Mouse (Mus musculus) C2C12 (cell line): Measurements from ENCODE around the gene Mex3a. TPM values are rescaled to one million over a fixed set of nuclear protein-coding genes. Genes with fewer than 3 reads are reported as not detected.
A peak's percentile ranks its signal among the peaks of the same experiment; 100 is the strongest.

Experiments used
- H3K27me3 ChIP-seq: one replicate; pipeline ENCODE4 v1.6.1; 2011; ENCODE audit not compliant: control insufficient read depth, insufficient read depth, insufficient read length
- H3K36me3 ChIP-seq: one replicate; pipeline ENCODE4 v1.6.1; 2011; ENCODE audit not compliant: control insufficient read depth, insufficient read depth
- H3K4me3 ChIP-seq: one replicate; pipeline ENCODE4 v1.5.1; 2011; ENCODE audit warnings: mild to moderate bottlenecking, control low read depth; ENCODE audit not compliant: poor library complexity, insufficient read depth, severe bottlenecking
- H3K79me2 ChIP-seq: one replicate; pipeline ENCODE4 v1.6.1; 2011; ENCODE audit not compliant: control insufficient read depth, insufficient read depth
- H3K79me3 ChIP-seq: one replicate; pipeline ENCODE4 v1.6.1; 2011; ENCODE audit warnings: low read depth, control low read depth
- H3ac ChIP-seq: one replicate; pipeline ENCODE3; 2011; ENCODE audit warnings: low read depth; ENCODE audit not compliant: control insufficient read depth, insufficient read length
- CEBPB ChIP-seq: IDR thresholded peaks from one replicate; pipeline ENCODE4 v1.6.1; 2011; ENCODE audit warnings: low read depth, mild to moderate bottlenecking, control low read depth, moderate library complexity
- CTCF ChIP-seq: IDR thresholded peaks from one replicate; pipeline ENCODE4 v1.5.1; 2011; ENCODE audit not compliant: control insufficient read depth, insufficient read depth, insufficient read length
- FOSL1 ChIP-seq: IDR thresholded peaks from one replicate; pipeline ENCODE4 v1.8.0; 2011; ENCODE audit warnings: mild to moderate bottlenecking, low read length; ENCODE audit not compliant: poor library complexity, insufficient read depth, severe bottlenecking
- MAX ChIP-seq: IDR thresholded peaks from one replicate; pipeline ENCODE4 v1.6.1; 2011; ENCODE audit warnings: mild to moderate bottlenecking, control low read depth
- MYOD1 ChIP-seq: IDR thresholded peaks from one replicate; pipeline ENCODE4 v1.6.1; 2011; ENCODE audit warnings: low read depth; ENCODE audit not compliant: control insufficient read depth, insufficient read length
- MYOG ChIP-seq: IDR thresholded peaks from one replicate; pipeline ENCODE4 v1.6.1; 2011; ENCODE audit not compliant: control insufficient read depth, insufficient read length; ENCODE audit errors: extremely low read depth
- USF1 ChIP-seq: IDR thresholded peaks from one replicate; pipeline ENCODE4 v1.6.1; 2011; ENCODE audit warnings: low read depth, mild to moderate bottlenecking, control low read depth, moderate library complexity
- long read RNA-seq, 2 experiments: library from polyadenylated mRNA; unstranded; transcript quantifications; one replicate each; pipeline ENCODE4 v2.0.0; 2019 to 2020
- polyA plus RNA-seq: library from polyadenylated mRNA; unstranded; fragments of >200 nt; fragmentation: generic; extraction: Trizol; gene quantifications from one replicate; pipeline ENCODE4 v1.2.1, GENCODE M21; 2012; ENCODE audit warnings: missing spikeins

Mex3a gene
- 14.9 TPM for polyA plus RNA-seq
- long read RNA-seq, experiment 1, partial matches to known transcripts = 0 of 3 reads
- long read RNA-seq, experiment 1, other reads (novel, unspliced or antisense) = 3 of 3 reads
- long read RNA-seq, experiment 2, full-length matches to known transcripts = 3 of 8 reads
- long read RNA-seq, experiment 2, partial matches to known transcripts = 0 of 8 reads
- long read RNA-seq, experiment 2, other reads (novel, unspliced or antisense) = 5 of 8 reads

DNA sequence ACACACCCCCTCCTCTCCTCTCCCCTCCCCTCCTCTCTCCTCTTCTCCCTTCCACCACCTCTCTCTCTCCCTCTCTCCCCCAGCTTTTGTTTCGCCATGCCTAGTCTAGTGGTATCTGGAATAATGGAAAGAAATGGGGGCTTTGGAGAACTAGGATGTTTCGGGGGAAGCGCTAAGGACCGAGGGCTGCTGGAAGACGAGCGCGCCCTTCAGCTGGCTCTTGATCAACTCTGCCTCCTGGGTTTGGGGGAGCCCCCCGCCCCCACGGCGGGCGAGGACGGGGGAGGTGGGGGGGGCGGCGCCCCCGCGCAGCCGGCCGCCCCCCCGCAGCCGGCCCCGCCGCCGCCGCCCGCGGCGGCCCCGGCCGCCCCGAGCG, at the start of gene Mex3a:
TSS of gene Mex3a (plus strand) at position 97 of the 376 bp plus-strand sequence.
- peaks cover 93% of the 10 kb centered on the region for H3K79me2 ChIP-seq
- no peaks in the 10 kb centered on the region for H3K27me3 ChIP-seq
- peak within 1 kb of the TSS; percentile 87 for H3K4me3 ChIP-seq
- peak within 1 kb of the TSS; percentile 96 for H3ac ChIP-seq
- peaks cover 12% of the 10 kb centered on the region for H3K36me3 ChIP-seq
- no peak for TF ChIP-seq CEBPB
- H3K79me3 ChIP-seq = peaks cover 41% of the 10 kb centered on the region

DNA sequence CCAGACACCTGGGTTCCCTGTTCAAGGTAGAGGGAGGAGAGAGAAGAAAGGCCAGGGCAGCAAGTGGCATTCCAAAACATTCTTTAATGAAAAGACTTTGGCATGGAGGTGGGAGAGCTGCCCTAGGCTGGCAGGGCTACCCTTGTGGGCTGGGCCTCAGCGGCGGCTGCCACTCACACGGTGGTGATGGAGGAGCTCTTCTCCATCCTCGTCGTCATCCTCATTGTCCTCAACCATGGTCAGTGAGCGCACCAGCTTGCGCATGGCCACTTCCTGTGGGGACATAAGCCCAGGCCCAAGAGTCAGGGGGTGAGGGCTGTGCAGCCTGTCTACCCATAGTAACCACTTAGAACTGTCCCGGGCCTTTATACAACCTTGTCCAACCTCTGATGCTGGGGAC, 49.1 kb upstream of the Mex3a start:
- no peaks in the 10 kb centered on the region for H3K27me3 ChIP-seq
- H3K79me3 ChIP-seq = peaks cover 22% of the 10 kb centered on the region
- no peak for TF ChIP-seq MAX
- no peak for TF ChIP-seq USF1
- no peak for TF ChIP-seq MYOD1
- TF ChIP-seq FOSL1 = no peak
- TF ChIP-seq MYOG = no peak
- no peak for TF ChIP-seq CEBPB
- TF ChIP-seq CTCF = no peak
- no peak overlapping the region for H3K4me3 ChIP-seq
- H3ac ChIP-seq = no peak overlapping the region
- H3K79me2 ChIP-seq = peaks cover 52% of the 10 kb centered on the region
- peaks cover 87% of the 10 kb centered on the region for H3K36me3 ChIP-seq

DNA sequence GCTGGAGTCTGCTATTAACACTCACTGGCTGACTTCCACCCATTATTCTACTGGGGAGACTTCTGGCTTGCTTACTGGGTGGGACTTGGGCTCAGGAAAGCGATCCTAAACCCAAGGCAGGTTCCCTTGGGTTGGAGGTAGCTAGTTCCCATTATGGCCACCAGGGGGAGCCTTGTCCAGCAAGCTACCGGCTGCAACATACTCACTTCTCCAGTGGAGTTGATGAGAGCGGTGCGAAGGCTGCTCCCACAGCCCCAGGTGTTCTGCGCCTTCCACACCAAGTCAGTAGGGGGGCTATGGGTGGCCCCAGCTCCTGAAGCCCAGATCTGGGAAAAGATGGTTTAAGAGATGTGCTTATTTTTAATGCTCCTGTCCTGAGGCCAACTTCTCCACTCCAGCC, 48.6 kb upstream of the Mex3a start:
- Histone ChIP-seq H3K79me2 (peaks cover 57% of the 10 kb centered on the region), H3ac (no peak overlapping the region), H3K79me3 (peaks cover 24% of the 10 kb centered on the region), H3K27me3 (no peaks in the 10 kb centered on the region), H3K4me3 (no peak overlapping the region), H3K36me3 (peaks cover 91% of the 10 kb centered on the region)
- TF ChIP-seq CTCF (peak; percentile 73), CEBPB (no peak), FOSL1 (no peak)

DNA sequence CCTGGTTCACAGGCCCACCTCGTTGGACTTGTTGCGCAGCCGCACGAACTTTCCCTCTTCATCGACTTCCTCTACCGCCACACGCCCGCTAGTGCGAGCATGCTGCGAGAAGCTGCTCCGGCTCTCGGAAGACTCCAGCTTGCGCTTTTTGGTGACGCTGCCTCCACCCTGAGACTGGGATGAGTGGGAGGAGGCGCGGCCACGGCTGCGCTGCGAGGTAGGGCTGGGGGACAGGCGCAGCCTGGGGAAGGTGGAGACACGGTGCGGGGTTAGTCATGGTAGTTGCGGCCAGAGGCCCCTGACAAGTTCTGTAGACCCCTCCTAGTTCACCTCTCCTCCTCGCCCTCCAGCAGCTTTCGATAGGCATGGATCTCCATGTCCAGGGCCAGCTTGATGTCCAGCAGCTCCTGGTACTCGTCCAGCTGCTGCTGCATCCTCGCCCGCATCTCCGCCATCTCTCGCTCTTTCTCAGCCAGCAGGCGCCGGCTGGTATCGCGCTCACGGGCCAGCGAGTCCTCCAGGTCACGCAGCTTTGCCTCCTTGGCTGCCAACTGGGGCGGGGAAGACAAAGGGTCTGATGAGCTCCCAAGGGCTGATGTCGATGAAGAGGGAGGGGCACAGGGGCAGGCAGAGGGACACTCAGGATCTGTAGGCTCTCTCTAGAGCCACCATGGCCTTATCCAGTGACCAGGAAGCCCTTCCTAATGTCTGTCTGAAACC, 47.4 kb upstream of the Mex3a start:
- H3K4me3 ChIP-seq = no peak overlapping the region
- no peak for TF ChIP-seq MYOG
- H3K79me2 ChIP-seq = peaks cover 68% of the 10 kb centered on the region
- no peak overlapping the region for H3ac ChIP-seq
- peaks cover 35% of the 10 kb centered on the region for H3K79me3 ChIP-seq
- H3K27me3 ChIP-seq = no peaks in the 10 kb centered on the region
- peaks cover 97% of the 10 kb centered on the region for H3K36me3 ChIP-seq

DNA sequence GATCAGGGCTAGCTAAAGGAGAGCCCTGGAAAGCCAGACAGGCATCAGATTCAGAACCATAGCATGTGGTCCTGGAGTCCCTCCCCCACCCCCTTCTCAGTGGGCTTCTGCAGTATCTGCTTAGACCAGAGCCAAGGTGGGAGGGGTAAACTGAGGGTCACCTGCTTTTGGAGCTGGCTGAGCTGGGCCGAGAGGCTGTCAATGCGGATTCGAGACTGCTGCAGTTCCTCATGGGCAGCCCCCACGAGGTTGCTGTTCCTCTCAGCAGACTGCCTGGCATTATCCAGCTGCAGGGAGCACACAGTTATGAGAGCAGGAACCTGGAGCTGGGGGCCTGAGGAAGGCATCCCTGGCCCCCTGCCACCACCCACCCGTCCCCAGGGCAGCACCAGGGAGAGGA, 46.2 kb upstream of the Mex3a start:
- peaks cover 96% of the 10 kb centered on the region for H3K36me3 ChIP-seq

DNA sequence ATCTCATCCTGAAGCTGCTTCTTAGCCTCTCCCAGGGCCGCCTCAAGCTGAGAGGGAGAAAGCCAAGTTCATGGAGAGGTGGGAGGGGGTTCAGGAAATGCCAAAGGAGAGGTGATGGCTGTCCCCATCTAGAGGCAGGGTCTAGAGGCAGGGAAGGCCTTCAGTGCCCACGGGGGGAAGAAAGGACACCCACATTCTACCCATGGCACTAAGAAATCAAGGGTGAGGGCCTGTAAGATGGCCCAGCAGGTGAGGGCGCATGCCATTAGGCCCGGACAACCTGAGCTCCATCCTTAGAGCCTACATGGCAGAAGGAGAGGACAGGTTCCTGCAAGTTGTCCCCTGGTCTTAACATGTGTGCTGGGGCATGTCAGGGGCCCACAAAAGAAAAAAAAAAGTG, 45.3 kb upstream of the Mex3a start:
- no peak overlapping the region for H3ac ChIP-seq
- H3K79me2 ChIP-seq = peaks cover 89% of the 10 kb centered on the region
- H3K79me3 ChIP-seq = peaks cover 48% of the 10 kb centered on the region
- H3K27me3 ChIP-seq = no peaks in the 10 kb centered on the region
- H3K4me3 ChIP-seq = no peak overlapping the region
- H3K36me3 ChIP-seq = peaks cover 88% of the 10 kb centered on the region
- TF ChIP-seq CEBPB (no peak), USF1 (no peak), MAX (no peak), FOSL1 (no peak), MYOG (no peak), MYOD1 (no peak), CTCF (no peak)

More for the DNA sequence above, 46.2 kb upstream of the Mex3a start:
- peaks cover 81% of the 10 kb centered on the region for H3K79me2 ChIP-seq
- H3K79me3 ChIP-seq = peaks cover 48% of the 10 kb centered on the region
- no peak overlapping the region for H3ac ChIP-seq
- H3K4me3 ChIP-seq = no peak overlapping the region
- H3K27me3 ChIP-seq = no peaks in the 10 kb centered on the region
- TF ChIP-seq CEBPB (no peak), USF1 (no peak), CTCF (no peak), MAX (no peak), MYOD1 (no peak), MYOG (no peak), FOSL1 (no peak)
